Mouse (Mus musculus): ENCODE results near the gene Ezh1. TPM values are rescaled to one million over a fixed set of nuclear protein-coding genes. Genes with fewer than 3 reads are reported as not detected.

Ezh1 gene
- polyA plus RNA-seq, 1 experiment, result 4.5 TPM

GRCm38 (mm10) chr11:101225331-101226064 lies 765 bp downstream of the Ezh1 start:
- peak overlapping the region; percentile 40 for H3ac ChIP-seq (ENCODE audit: control insufficient read depth, insufficient read length, low read depth)
- H3K36me3 ChIP-seq (ENCODE audit: control insufficient read depth, insufficient read depth), result no peaks in the 10 kb centered on the region
- H3K79me2 ChIP-seq (ENCODE audit: control insufficient read depth, insufficient read depth), result peaks cover 19% of the 10 kb centered on the region

GRCm38 (mm10) chr11:101224337-101224736 lies 1.9 kb downstream of the Ezh1 start:
- TF ChIP-seq MAX (IDR thresholded peaks at IDR 0.05), result no peak
- TF ChIP-seq USF1 (IDR thresholded peaks at IDR 0.05; ENCODE audit: low read depth), result no peak
- TF ChIP-seq MYOD1 (IDR thresholded peaks at IDR 0.05; ENCODE audit: control insufficient read depth, insufficient read length, low read depth), result no peak
- no peak for TF ChIP-seq CTCF (IDR thresholded peaks at IDR 0.05; ENCODE audit: control insufficient read depth, insufficient read depth, insufficient read length)
- no peak for TF ChIP-seq MYOG (IDR thresholded peaks at IDR 0.05; ENCODE audit: control insufficient read depth, extremely low read depth, insufficient read length)
- no peak for TF ChIP-seq FOSL1 (IDR thresholded peaks at IDR 0.05; ENCODE audit: insufficient read depth, low read length, poor library complexity, severe bottlenecking)
- TF ChIP-seq CEBPB (IDR thresholded peaks at IDR 0.05; ENCODE audit: low read depth), result no peak
- no peaks in the 10 kb centered on the region for H3K36me3 ChIP-seq (ENCODE audit: control insufficient read depth, insufficient read depth)
- H3K4me3 ChIP-seq (ENCODE audit: insufficient read depth, poor library complexity, severe bottlenecking), result no peak overlapping the region
- no peaks in the 10 kb centered on the region for H3K79me3 ChIP-seq (ENCODE audit: low read depth)
- H3ac ChIP-seq (ENCODE audit: control insufficient read depth, insufficient read length, low read depth), result no peak overlapping the region
- H3K27me3 ChIP-seq (ENCODE audit: control insufficient read depth, insufficient read depth, insufficient read length), result no peaks in the 10 kb centered on the region
- H3K79me2 ChIP-seq (ENCODE audit: control insufficient read depth, insufficient read depth), result peaks cover 19% of the 10 kb centered on the region

More at GRCm38 (mm10) chr11:101225331-101226064, 765 bp downstream of the Ezh1 start:
- H3K79me3 ChIP-seq (ENCODE audit: low read depth), result no peaks in the 10 kb centered on the region
- TF ChIP-seq FOSL1 (IDR thresholded peaks at IDR 0.05; ENCODE audit: insufficient read depth, low read length, poor library complexity, severe bottlenecking), result no peak
- no peak for TF ChIP-seq USF1 (IDR thresholded peaks at IDR 0.05; ENCODE audit: low read depth)
- no peak for TF ChIP-seq MYOD1 (IDR thresholded peaks at IDR 0.05; ENCODE audit: control insufficient read depth, insufficient read length, low read depth)
- no peak for TF ChIP-seq CTCF (IDR thresholded peaks at IDR 0.05; ENCODE audit: control insufficient read depth, insufficient read depth, insufficient read length)
- TF ChIP-seq CEBPB (IDR thresholded peaks at IDR 0.05; ENCODE audit: low read depth), result no peak
- no peak for TF ChIP-seq MAX (IDR thresholded peaks at IDR 0.05)
- no peak for TF ChIP-seq MYOG (IDR thresholded peaks at IDR 0.05; ENCODE audit: control insufficient read depth, extremely low read depth, insufficient read length)
- no peaks in the 10 kb centered on the region for H3K27me3 ChIP-seq (ENCODE audit: control insufficient read depth, insufficient read depth, insufficient read length)
- peak overlapping the region; percentile 60 for H3K4me3 ChIP-seq (ENCODE audit: insufficient read depth, poor library complexity, severe bottlenecking)

GRCm38 (mm10) chr11:101221306-101221986 lies 4.8 kb downstream of the Ezh1 start:
- no peak overlapping the region for H3K4me3 ChIP-seq (ENCODE audit: insufficient read depth, poor library complexity, severe bottlenecking)
- H3K79me2 ChIP-seq (ENCODE audit: control insufficient read depth, insufficient read depth), result peaks cover 19% of the 10 kb centered on the region

GRCm38 (mm10) chr11:101220853-101221252 lies 5.4 kb downstream of the Ezh1 start:
- TF ChIP-seq MAX (IDR thresholded peaks at IDR 0.05) (no peak), MYOG (IDR thresholded peaks at IDR 0.05; ENCODE audit: control insufficient read depth, extremely low read depth, insufficient read length) (no peak), MYOD1 (IDR thresholded peaks at IDR 0.05; ENCODE audit: control insufficient read depth, insufficient read length, low read depth) (no peak), CEBPB (IDR thresholded peaks at IDR 0.05; ENCODE audit: low read depth) (no peak), CTCF (IDR thresholded peaks at IDR 0.05; ENCODE audit: control insufficient read depth, insufficient read depth, insufficient read length) (no peak), FOSL1 (IDR thresholded peaks at IDR 0.05; ENCODE audit: insufficient read depth, low read length, poor library complexity, severe bottlenecking) (no peak), USF1 (IDR thresholded peaks at IDR 0.05; ENCODE audit: low read depth) (no peak)
- no peak overlapping the region for H3K4me3 ChIP-seq (ENCODE audit: insufficient read depth, poor library complexity, severe bottlenecking)
- peaks cover 5% of the 10 kb centered on the region for H3K36me3 ChIP-seq (ENCODE audit: control insufficient read depth, insufficient read depth)
- H3ac ChIP-seq (ENCODE audit: control insufficient read depth, insufficient read length, low read depth), result no peak overlapping the region
- H3K79me2 ChIP-seq (ENCODE audit: control insufficient read depth, insufficient read depth), result peaks cover 18% of the 10 kb centered on the region
- no peaks in the 10 kb centered on the region for H3K79me3 ChIP-seq (ENCODE audit: low read depth)
- no peaks in the 10 kb centered on the region for H3K27me3 ChIP-seq (ENCODE audit: control insufficient read depth, insufficient read depth, insufficient read length)

More at GRCm38 (mm10) chr11:101221306-101221986, 4.8 kb downstream of the Ezh1 start:
- H3K27me3 ChIP-seq (ENCODE audit: control insufficient read depth, insufficient read depth, insufficient read length), result no peaks in the 10 kb centered on the region
- no peak overlapping the region for H3ac ChIP-seq (ENCODE audit: control insufficient read depth, insufficient read length, low read depth)
- H3K79me3 ChIP-seq (ENCODE audit: low read depth), result no peaks in the 10 kb centered on the region
- peak; percentile 19 for TF ChIP-seq MYOD1 (IDR thresholded peaks at IDR 0.05; ENCODE audit: control insufficient read depth, insufficient read length, low read depth)
- TF ChIP-seq CTCF (IDR thresholded peaks at IDR 0.05; ENCODE audit: control insufficient read depth, insufficient read depth, insufficient read length), result no peak
- TF ChIP-seq USF1 (IDR thresholded peaks at IDR 0.05; ENCODE audit: low read depth), result no peak
- H3K36me3 ChIP-seq (ENCODE audit: control insufficient read depth, insufficient read depth), result peaks cover 5% of the 10 kb centered on the region

- TF ChIP-seq CEBPB (IDR thresholded peaks at IDR 0.05; ENCODE audit: low read depth) (no peak), MAX (IDR thresholded peaks at IDR 0.05) (no peak), FOSL1 (IDR thresholded peaks at IDR 0.05; ENCODE audit: insufficient read depth, low read length, poor library complexity, severe bottlenecking) (no peak), USF1 (IDR thresholded peaks at IDR 0.05; ENCODE audit: low read depth) (no peak), CTCF (IDR thresholded peaks at IDR 0.05; ENCODE audit: control insufficient read depth, insufficient read depth, insufficient read length) (no peak), MYOG (IDR thresholded peaks at IDR 0.05; ENCODE audit: control insufficient read depth, extremely low read depth, insufficient read length) (no peak), MYOD1 (IDR thresholded peaks at IDR 0.05; ENCODE audit: control insufficient read depth, insufficient read length, low read depth) (no peak)
- no peak overlapping the region for H3K4me3 ChIP-seq (ENCODE audit: insufficient read depth, poor library complexity, severe bottlenecking)
- no peaks in the 10 kb centered on the region for H3K27me3 ChIP-seq (ENCODE audit: control insufficient read depth, insufficient read depth, insufficient read length)
- H3K36me3 ChIP-seq (ENCODE audit: control insufficient read depth, insufficient read depth), result peaks cover 14% of the 10 kb centered on the region
- H3ac ChIP-seq (ENCODE audit: control insufficient read depth, insufficient read length, low read depth), result no peak overlapping the region
- H3K79me3 ChIP-seq (ENCODE audit: low read depth), result no peaks in the 10 kb centered on the region
- peaks cover 7% of the 10 kb centered on the region for H3K79me2 ChIP-seq (ENCODE audit: control insufficient read depth, insufficient read depth)
Measured at GRCm38 (mm10) chr11:101218436-101219055, 7.7 kb downstream of the Ezh1 start.

Measured in C2C12 (cell line).